ENCODE assay signal across 15 mouse cellular contexts in the genomic region with DNA sequence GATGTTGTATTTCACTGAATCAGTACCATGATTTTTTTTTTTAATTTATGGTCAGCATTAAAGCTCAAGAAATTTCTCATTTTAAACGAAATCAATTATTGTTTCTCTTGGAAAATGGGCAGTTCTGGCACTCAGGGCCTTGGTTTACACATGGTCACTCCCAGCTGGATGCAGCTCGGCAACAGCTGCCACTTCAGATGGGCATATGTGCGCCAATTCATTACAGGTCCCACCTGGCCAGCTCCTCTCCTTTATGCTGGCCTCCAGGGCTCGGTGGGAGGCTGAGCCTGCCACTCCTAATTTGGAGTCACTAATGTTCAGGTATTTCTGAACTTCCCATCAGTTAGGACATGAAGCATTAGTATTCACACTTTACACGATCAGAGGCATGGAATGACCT.
"Had no signal": no experiment of that assay in that cellular context is flagged by ENCODE, and none has a peak within 500 bp of the region (broad histone marks: within the 10 kb centered on the region; RNA-seq: fewer than 3 reads in every experiment).

No protein-coding gene starts in this region.

- H3K4me1 ChIP-seq: limb, embryonic 10.5 days; liver, embryonic 12.5 days; neural tube, embryonic 13.5 days; stomach, embryonic 15.5 days had no signal

- H3K9ac ChIP-seq: liver, embryonic 12.5 days; lung, embryonic 14.5 days; neural tube, embryonic 13.5 days; stomach, embryonic 15.5 days had no signal

- H3K4me3 ChIP-seq: layer of hippocampus, adult 2 months; limb, embryonic 10.5 days; liver, embryonic 12.5 days; midbrain, embryonic 10.5 days; neural tube, embryonic 13.5 days; stomach, embryonic 15.5 days had no signal

- DNase-seq: kidney, postnatal 10 days; kidney, postnatal 4 days; lung, embryonic 14.5 days; lung, postnatal 10 days; lung, postnatal 4 days; midbrain, embryonic 14.5 days; retina, postnatal 1 day; thymus, adult 2 months; thymus, postnatal 25 days had no signal

- H3K27me3 ChIP-seq: liver, embryonic 12.5 days; neural tube, embryonic 13.5 days; stomach, embryonic 15.5 days had no signal

- ATAC-seq: liver, embryonic 12.5 days had no signal

- H3K27ac ChIP-seq: layer of hippocampus, adult 2 months; limb, embryonic 10.5 days; liver, embryonic 12.5 days; midbrain, embryonic 10.5 days; neural tube, embryonic 13.5 days; stomach, embryonic 15.5 days had no signal

- H3K4me2 ChIP-seq: liver, embryonic 12.5 days; lung, embryonic 14.5 days; neural tube, embryonic 13.5 days; stomach, embryonic 15.5 days had no signal

- H3K9me3 ChIP-seq: limb, embryonic 10.5 days; liver, embryonic 12.5 days; midbrain, embryonic 10.5 days; neural tube, embryonic 13.5 days; stomach, embryonic 15.5 days had no signal

- H3K36me3 ChIP-seq: limb, embryonic 10.5 days; liver, embryonic 12.5 days; midbrain, embryonic 10.5 days; neural tube, embryonic 13.5 days; stomach, embryonic 15.5 days had no signal
